Mouse (Mus musculus): ENCODE data around the gene Kif7.

DNA sequence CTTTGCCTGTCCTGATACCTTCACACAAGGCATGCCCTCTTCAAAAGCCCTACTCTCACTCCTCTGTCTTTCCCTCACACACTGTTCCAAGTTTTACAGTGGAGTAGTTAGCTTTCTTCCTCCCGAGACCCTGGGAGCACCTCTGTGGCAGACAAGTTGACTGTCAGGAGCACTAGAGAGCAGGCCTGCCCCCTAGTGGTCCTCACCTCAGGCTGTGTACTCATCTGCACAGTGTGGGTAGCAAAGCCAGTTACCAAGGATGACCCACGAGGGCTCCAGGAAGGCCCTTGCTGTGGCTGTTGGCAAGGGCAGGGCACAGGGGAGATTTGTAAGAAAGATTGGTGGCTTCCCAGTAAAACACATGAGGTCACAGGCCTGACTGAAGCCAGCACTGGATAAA is 11.6 kb upstream of the Kif7 start:
- TF ChIP-seq POLR2A (IDR thresholded peaks at IDR 0.05; ENCODE audit: extremely low read depth, insufficient read depth, low read length) (no peak), CTCF (IDR thresholded peaks at IDR 0.05; ENCODE audit: extremely low read depth, insufficient read depth, low read length) (peak; percentile 76)
